Mouse (Mus musculus): Measurements from ENCODE around the gene Fam214a. TPM values are rescaled to one million over a fixed set of nuclear protein-coding genes. Genes with fewer than 3 reads are reported as not detected.

Fam214a gene
- polyA plus RNA-seq, 1 experiment, result 43.2 TPM

DNA sequence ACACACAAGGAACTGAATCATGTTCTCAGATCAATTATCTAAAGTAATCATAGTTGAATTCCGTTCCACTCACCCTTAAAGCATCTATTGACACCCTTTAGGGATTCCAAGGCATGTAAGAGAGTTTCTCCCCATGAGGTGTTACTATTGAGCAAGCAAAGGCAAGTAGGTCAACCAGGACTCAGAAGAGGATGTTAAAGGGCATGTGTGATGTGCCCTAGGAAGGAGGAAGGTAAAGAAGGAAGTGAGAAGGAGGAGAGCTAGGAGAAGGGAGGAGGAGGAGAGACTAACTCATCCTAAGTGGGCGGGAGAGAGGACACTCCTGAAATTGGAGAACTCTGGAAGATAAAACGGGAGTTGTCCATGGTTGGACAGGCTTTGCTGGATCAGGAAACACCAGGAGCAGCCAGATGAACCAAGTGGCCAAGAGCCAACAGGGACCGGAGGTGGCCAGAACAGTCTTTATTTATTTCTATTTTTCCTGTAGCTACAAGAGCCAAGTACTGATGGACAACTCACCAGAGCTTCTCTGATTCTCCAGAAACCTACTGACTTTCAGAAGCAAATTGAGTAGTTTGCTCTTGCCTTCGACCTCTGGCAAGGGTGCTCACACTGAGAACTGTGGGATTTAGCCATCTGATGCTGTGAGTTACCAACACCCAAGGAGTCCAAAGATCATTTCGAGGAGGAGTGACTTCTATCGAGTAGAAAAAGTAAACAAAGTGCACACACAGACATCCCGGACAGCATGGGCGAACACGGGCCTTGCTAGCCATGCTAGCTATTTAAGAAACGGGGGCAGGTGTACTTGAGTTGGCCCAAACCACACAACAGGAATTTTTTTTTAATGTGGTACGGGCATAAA, 13.8 kb upstream of the Fam214a start:
- Histone ChIP-seq H3K4me3 (ENCODE audit: insufficient read depth, low read length) (no peak overlapping the region), H3K4me1 (ENCODE audit: control insufficient read depth, insufficient read depth, low read length) (peaks cover 47% of the 10 kb centered on the region), H3K27ac (ENCODE audit: insufficient read depth, low read depth, low read length) (0 out of 2 replicates have a peak overlapping the region, but pooled peaks have one; percentile 5)
- no peak for TF ChIP-seq CTCF (IDR thresholded peaks at IDR 0.05; ENCODE audit: low read depth, low read length)
- TF ChIP-seq POLR2A (IDR thresholded peaks at IDR 0.05; ENCODE audit: borderline replicate concordance, low read depth, low read length), result no peak

DNA sequence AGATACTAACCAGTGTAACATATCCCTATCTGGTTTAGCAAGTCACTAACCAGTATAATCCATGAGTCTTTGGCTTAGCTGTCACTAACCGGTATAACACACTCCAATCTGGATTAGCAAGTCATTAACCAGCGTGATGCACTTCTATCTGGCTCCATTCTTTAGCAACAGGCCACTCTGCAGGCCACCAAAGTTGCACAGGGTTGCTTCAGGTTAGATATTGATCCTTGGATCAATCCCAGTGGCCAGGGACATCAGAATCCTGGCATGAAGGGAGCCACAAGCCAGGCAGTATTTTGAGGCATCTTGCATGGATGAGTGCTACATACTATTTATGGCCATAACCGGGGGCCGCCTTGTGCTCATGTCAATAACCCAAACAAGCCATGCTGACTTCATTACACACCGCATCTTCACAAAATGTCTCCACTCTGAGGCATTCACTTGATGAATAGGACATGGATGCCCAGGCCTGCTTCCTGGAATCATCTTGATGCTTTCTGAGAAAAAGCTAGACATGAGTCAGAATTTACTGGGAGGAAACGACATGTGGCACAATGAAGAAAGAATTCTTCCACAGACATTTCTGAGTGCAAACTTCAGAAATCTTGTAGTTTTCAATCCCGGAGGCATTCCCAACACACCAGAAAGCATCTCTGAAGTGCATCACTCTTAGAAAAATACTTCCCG, 5.8 kb upstream of the Fam214a start:
- peaks cover 10% of the 10 kb centered on the region for H3K4me1 ChIP-seq (ENCODE audit: control insufficient read depth, insufficient read depth, low read length)
- no peak for TF ChIP-seq POLR2A (IDR thresholded peaks at IDR 0.05; ENCODE audit: borderline replicate concordance, low read depth, low read length)
- no peak for TF ChIP-seq CTCF (IDR thresholded peaks at IDR 0.05; ENCODE audit: low read depth, low read length)
- H3K4me3 ChIP-seq (ENCODE audit: insufficient read depth, low read length), result no peak overlapping the region
- no peak overlapping the region for H3K27ac ChIP-seq (ENCODE audit: insufficient read depth, low read depth, low read length)

DNA sequence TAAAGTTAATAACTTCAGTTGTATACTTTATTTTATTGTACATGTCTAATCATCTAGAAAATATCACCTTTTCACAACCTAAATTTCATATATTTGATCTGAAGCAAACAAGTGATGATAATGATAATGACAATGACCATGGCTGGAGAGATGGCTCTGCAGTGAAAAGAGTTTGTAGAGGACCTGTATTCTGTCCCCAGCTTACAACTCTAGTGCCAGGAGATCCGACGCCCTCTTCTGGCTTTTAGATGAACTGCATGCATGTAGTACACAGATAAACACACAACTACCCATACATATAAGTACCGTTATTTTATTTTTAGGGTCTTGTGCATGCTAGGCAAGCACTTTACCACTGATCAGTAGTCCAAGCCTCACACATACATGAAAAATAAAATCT, 1.2 kb upstream of the Fam214a start:
- Histone ChIP-seq H3K27ac (ENCODE audit: insufficient read depth, low read depth, low read length) (peak overlapping the region; percentile 93), H3K4me1 (ENCODE audit: control insufficient read depth, insufficient read depth, low read length) (peaks cover 17% of the 10 kb centered on the region), H3K4me3 (ENCODE audit: insufficient read depth, low read length) (no peak overlapping the region)
- TF ChIP-seq CTCF (IDR thresholded peaks at IDR 0.05; ENCODE audit: low read depth, low read length), result no peak
- TF ChIP-seq POLR2A (IDR thresholded peaks at IDR 0.05; ENCODE audit: borderline replicate concordance, low read depth, low read length), result no peak

DNA sequence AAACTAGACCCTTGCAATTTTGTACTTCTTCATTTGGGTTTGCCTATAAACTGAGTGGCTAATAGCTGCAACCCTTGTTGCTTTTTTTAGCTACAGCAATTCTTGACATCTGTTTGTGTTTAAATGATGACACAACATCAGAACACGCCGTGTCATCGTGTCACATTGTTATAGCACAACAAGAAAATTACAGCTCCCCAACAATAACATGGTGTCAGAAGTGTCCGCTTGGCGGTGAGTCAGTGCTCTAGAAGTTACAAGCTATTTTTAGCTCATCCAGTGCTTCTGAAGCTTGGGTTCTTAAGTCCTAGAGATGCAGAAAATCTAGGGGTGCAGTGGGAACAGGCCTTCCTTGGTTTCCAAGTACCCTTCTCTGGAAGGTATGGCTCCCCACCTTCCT, 578 bp upstream of the Fam214a start:
- TF ChIP-seq CTCF (IDR thresholded peaks at IDR 0.05; ENCODE audit: low read depth, low read length) (no peak), POLR2A (IDR thresholded peaks at IDR 0.05; ENCODE audit: borderline replicate concordance, low read depth, low read length) (no peak)
- H3K4me3 ChIP-seq (ENCODE audit: insufficient read depth, low read length), result peak overlapping the region; percentile 72
- H3K27ac ChIP-seq (ENCODE audit: insufficient read depth, low read depth, low read length), result peak overlapping the region; percentile 98
- H3K4me1 ChIP-seq (ENCODE audit: control insufficient read depth, insufficient read depth, low read length), result peaks cover 17% of the 10 kb centered on the region

DNA sequence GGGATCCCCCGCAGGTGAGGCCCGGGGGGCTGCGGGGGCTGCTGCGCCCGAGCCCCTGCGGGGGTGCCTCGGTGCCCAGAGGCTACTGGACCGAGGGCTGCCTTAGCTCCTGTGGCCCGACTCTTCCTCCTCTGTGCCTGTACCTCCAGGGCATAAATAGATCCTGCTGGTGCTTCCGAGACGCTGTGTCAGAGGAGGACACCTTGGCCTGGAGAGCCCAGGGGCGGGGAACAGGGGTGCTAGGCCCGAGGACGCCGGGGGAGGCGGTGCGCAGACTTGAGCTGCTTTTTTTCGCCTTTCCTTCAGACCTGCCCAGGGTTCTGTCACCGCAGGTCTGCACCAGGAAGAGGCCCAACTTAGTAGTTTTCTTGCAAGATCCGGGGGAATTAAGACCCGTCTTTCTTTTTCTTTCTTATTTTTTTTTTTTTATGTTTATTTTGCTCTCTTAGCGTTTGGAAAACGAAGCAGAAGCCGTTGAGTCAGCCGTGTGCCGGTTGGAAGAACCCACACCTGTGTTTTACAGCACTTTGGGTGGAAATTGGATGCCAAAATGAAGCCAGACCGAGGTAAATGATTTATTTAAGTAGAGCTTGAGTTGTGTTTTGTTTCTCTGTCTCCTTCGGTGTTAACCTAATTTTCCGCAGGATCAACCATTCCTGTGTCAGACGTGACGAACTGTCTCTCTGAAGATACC, 728 bp downstream of the Fam214a start:
- peaks cover 17% of the 10 kb centered on the region for H3K4me1 ChIP-seq (ENCODE audit: control insufficient read depth, insufficient read depth, low read length)
- peak overlapping the region; percentile 72 for H3K4me3 ChIP-seq (ENCODE audit: insufficient read depth, low read length)
- TF ChIP-seq CTCF (IDR thresholded peaks at IDR 0.05; ENCODE audit: low read depth, low read length), result no peak
- no peak for TF ChIP-seq POLR2A (IDR thresholded peaks at IDR 0.05; ENCODE audit: borderline replicate concordance, low read depth, low read length)
- peak overlapping the region; percentile 98 for H3K27ac ChIP-seq (ENCODE audit: insufficient read depth, low read depth, low read length)

DNA sequence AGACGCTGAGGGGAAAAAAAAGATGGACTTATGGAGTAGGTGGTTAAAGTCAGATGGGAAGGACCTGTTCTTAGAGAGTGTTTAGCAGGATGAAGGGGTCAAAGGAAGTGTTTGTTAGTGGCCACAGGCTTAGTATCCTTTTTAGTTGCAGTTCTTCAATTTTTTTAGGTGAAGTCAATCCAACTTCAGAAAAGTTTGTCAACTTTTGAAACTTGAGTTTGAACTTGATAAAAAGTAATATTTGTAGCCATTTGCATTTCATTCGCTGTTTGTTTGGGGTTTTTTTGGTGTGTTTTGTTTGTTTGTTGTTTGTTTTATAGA, 1.2 kb downstream of the Fam214a start:
- H3K4me1 ChIP-seq (ENCODE audit: control insufficient read depth, insufficient read depth, low read length), result peaks cover 17% of the 10 kb centered on the region
- TF ChIP-seq POLR2A (IDR thresholded peaks at IDR 0.05; ENCODE audit: borderline replicate concordance, low read depth, low read length), result no peak
- no peak for TF ChIP-seq CTCF (IDR thresholded peaks at IDR 0.05; ENCODE audit: low read depth, low read length)
- H3K4me3 ChIP-seq (ENCODE audit: insufficient read depth, low read length), result peak overlapping the region; percentile 72
- peak overlapping the region; percentile 98 for H3K27ac ChIP-seq (ENCODE audit: insufficient read depth, low read depth, low read length)

DNA sequence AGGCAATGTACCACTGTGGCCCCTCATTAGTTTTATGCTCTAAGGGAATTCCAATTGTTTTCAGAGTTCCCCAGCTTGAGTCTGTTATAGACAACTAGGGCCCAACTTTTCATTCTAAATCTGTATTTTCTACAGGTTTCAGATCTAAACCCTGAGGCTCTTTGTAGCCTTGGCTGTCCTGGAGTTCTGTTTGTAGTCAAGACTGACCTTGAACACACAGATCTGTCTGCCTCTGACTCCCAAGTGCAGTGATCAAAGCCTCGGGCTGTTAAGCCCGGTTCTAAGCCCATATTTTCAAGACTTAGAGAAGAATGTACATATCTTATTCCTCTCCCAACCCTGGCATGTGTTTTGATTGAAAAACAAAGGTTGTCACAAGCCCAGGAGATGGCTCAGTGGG, 1.7 kb downstream of the Fam214a start:
- peak overlapping the region; percentile 72 for H3K4me3 ChIP-seq (ENCODE audit: insufficient read depth, low read length)
- H3K27ac ChIP-seq (ENCODE audit: insufficient read depth, low read depth, low read length), result 0 out of 2 replicates have a peak overlapping the region, but pooled peaks have one; percentile 3
- TF ChIP-seq POLR2A (IDR thresholded peaks at IDR 0.05; ENCODE audit: borderline replicate concordance, low read depth, low read length) (no peak), CTCF (IDR thresholded peaks at IDR 0.05; ENCODE audit: low read depth, low read length) (no peak)
- H3K4me1 ChIP-seq (ENCODE audit: control insufficient read depth, insufficient read depth, low read length), result peaks cover 14% of the 10 kb centered on the region

DNA sequence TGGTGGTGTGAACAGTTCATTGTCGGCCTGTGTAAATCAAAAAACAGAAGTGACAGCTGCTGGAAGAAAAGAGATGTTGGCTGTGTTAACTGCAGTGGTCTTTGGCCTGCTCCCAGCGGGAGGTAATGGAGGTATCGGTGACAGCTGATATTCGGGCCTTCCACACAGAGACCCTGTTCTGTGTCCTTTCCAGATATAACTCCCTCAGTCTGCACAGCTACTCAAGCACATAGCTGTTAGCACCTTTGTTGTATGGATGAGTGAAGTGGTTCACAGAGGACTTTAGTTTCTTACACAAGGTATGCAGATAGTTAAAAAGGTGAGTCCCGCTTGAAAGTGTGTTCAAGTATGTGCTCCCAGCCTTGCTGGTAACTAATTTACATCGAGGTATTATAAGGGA, 7.9 kb downstream of the Fam214a start:
- TF ChIP-seq CTCF (IDR thresholded peaks at IDR 0.05; ENCODE audit: low read depth, low read length) (no peak), POLR2A (IDR thresholded peaks at IDR 0.05; ENCODE audit: borderline replicate concordance, low read depth, low read length) (no peak)
- H3K4me3 ChIP-seq (ENCODE audit: insufficient read depth, low read length), result no peak overlapping the region
- no peak overlapping the region for H3K27ac ChIP-seq (ENCODE audit: insufficient read depth, low read depth, low read length)
- H3K4me1 ChIP-seq (ENCODE audit: control insufficient read depth, insufficient read depth, low read length), result no peaks in the 10 kb centered on the region

DNA sequence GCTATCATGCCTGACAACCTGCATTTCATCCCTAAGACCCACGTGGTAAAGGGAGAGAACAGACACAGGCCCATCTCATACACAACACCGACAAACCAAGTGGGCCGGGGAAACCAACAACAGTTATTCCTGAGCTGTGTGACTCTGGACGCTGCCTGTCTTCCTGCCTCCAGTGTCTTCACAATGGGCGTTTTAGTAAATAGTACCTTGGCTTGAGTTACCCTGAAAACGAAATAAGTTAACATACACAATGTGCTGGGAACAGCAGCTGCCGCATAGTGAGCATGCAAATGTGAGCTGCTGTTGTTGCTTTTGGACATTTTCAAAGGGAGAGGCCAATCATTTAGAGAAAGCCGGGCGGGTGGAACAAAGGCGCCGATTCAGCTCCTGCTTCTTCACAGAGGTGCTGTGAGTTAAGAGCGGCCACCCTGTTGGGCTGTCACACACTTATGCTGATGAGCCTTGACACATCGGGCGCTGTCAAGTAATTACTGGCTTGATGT, 8.4 kb downstream of the Fam214a start:
- TF ChIP-seq POLR2A (IDR thresholded peaks at IDR 0.05; ENCODE audit: borderline replicate concordance, low read depth, low read length) (no peak), CTCF (IDR thresholded peaks at IDR 0.05; ENCODE audit: low read depth, low read length) (no peak)
- Histone ChIP-seq H3K4me3 (ENCODE audit: insufficient read depth, low read length) (no peak overlapping the region), H3K27ac (ENCODE audit: insufficient read depth, low read depth, low read length) (no peak overlapping the region), H3K4me1 (ENCODE audit: control insufficient read depth, insufficient read depth, low read length) (no peaks in the 10 kb centered on the region)

All from bone marrow macrophage, adult 2 months (primary cell).